Mouse (Mus musculus): Measurements from ENCODE around the gene Lclat1. TPM values are rescaled to one million over a fixed set of nuclear protein-coding genes. Genes with fewer than 3 reads are reported as not detected.

The Lclat1 gene
- polyA plus RNA-seq, 1 experiment: 9.6 TPM

- Histone ChIP-seq H3K4me1 (ENCODE audit: control insufficient read depth, insufficient read depth, low read length) (no peaks in the 10 kb centered on the region), H3K4me3 (ENCODE audit: insufficient read depth, low read length) (no peak overlapping the region), H3K27ac (ENCODE audit: insufficient read depth, low read depth, low read length) (no peak overlapping the region)
- TF ChIP-seq CTCF (IDR thresholded peaks at IDR 0.05; ENCODE audit: low read depth, low read length) (no peak), POLR2A (IDR thresholded peaks at IDR 0.05; ENCODE audit: borderline replicate concordance, low read depth, low read length) (no peak)
Measured at GRCm38 (mm10) chr17:73244596-73244995, 136.8 kb downstream of the Lclat1 start.

- Histone ChIP-seq H3K27ac (ENCODE audit: insufficient read depth, low read depth, low read length) (no peak overlapping the region), H3K4me1 (ENCODE audit: control insufficient read depth, insufficient read depth, low read length) (no peaks in the 10 kb centered on the region), H3K4me3 (ENCODE audit: insufficient read depth, low read length) (no peak overlapping the region)
- TF ChIP-seq CTCF (IDR thresholded peaks at IDR 0.05; ENCODE audit: low read depth, low read length) (no peak), POLR2A (IDR thresholded peaks at IDR 0.05; ENCODE audit: borderline replicate concordance, low read depth, low read length) (no peak)
Measured at GRCm38 (mm10) chr17:73245089-73245684, 137.4 kb downstream of the Lclat1 start.

GRCm38 (mm10) chr17:73246036-73246435 is 138.3 kb downstream of the Lclat1 start:
- Histone ChIP-seq H3K4me1 (ENCODE audit: control insufficient read depth, insufficient read depth, low read length) (no peaks in the 10 kb centered on the region), H3K27ac (ENCODE audit: insufficient read depth, low read depth, low read length) (no peak overlapping the region), H3K4me3 (ENCODE audit: insufficient read depth, low read length) (no peak overlapping the region)
- TF ChIP-seq POLR2A (IDR thresholded peaks at IDR 0.05; ENCODE audit: borderline replicate concordance, low read depth, low read length) (no peak), CTCF (IDR thresholded peaks at IDR 0.05; ENCODE audit: low read depth, low read length) (no peak)

GRCm38 (mm10) chr17:73246926-73247325 is 139.1 kb downstream of the Lclat1 start:
- TF ChIP-seq CTCF (IDR thresholded peaks at IDR 0.05; ENCODE audit: low read depth, low read length): no peak
- no peak for TF ChIP-seq POLR2A (IDR thresholded peaks at IDR 0.05; ENCODE audit: borderline replicate concordance, low read depth, low read length)
- Histone ChIP-seq H3K27ac (ENCODE audit: insufficient read depth, low read depth, low read length) (no peak overlapping the region), H3K4me1 (ENCODE audit: control insufficient read depth, insufficient read depth, low read length) (no peaks in the 10 kb centered on the region), H3K4me3 (ENCODE audit: insufficient read depth, low read length) (no peak overlapping the region)

GRCm38 (mm10) chr17:73247758-73248157 is 140.0 kb downstream of the Lclat1 start:
- TF ChIP-seq POLR2A (IDR thresholded peaks at IDR 0.05; ENCODE audit: borderline replicate concordance, low read depth, low read length) (no peak), CTCF (IDR thresholded peaks at IDR 0.05; ENCODE audit: low read depth, low read length) (no peak)
- no peak overlapping the region for H3K27ac ChIP-seq (ENCODE audit: insufficient read depth, low read depth, low read length)
- no peaks in the 10 kb centered on the region for H3K4me1 ChIP-seq (ENCODE audit: control insufficient read depth, insufficient read depth, low read length)
- no peak overlapping the region for H3K4me3 ChIP-seq (ENCODE audit: insufficient read depth, low read length)

- no peak overlapping the region for H3K4me3 ChIP-seq (ENCODE audit: insufficient read depth, low read length)
- H3K4me1 ChIP-seq (ENCODE audit: control insufficient read depth, insufficient read depth, low read length): no peaks in the 10 kb centered on the region
- no peak overlapping the region for H3K27ac ChIP-seq (ENCODE audit: insufficient read depth, low read depth, low read length)
- TF ChIP-seq CTCF (IDR thresholded peaks at IDR 0.05; ENCODE audit: low read depth, low read length): no peak
Measured at GRCm38 (mm10) chr17:73250488-73251141, 142.8 kb downstream of the Lclat1 start.

GRCm38 (mm10) chr17:73251142-73251502 is 143.3 kb downstream of the Lclat1 start:
- Histone ChIP-seq H3K27ac (ENCODE audit: insufficient read depth, low read depth, low read length) (no peak overlapping the region), H3K4me3 (ENCODE audit: insufficient read depth, low read length) (no peak overlapping the region), H3K4me1 (ENCODE audit: control insufficient read depth, insufficient read depth, low read length) (no peaks in the 10 kb centered on the region)
- no peak for TF ChIP-seq POLR2A (IDR thresholded peaks at IDR 0.05; ENCODE audit: borderline replicate concordance, low read depth, low read length)
- no peak for TF ChIP-seq CTCF (IDR thresholded peaks at IDR 0.05; ENCODE audit: low read depth, low read length)

GRCm38 (mm10) chr17:73251812-73252608 is 144.2 kb downstream of the Lclat1 start:
- TF ChIP-seq CTCF (IDR thresholded peaks at IDR 0.05; ENCODE audit: low read depth, low read length) (no peak), POLR2A (IDR thresholded peaks at IDR 0.05; ENCODE audit: borderline replicate concordance, low read depth, low read length) (no peak)
- Histone ChIP-seq H3K4me1 (ENCODE audit: control insufficient read depth, insufficient read depth, low read length) (no peaks in the 10 kb centered on the region), H3K27ac (ENCODE audit: insufficient read depth, low read depth, low read length) (no peak overlapping the region), H3K4me3 (ENCODE audit: insufficient read depth, low read length) (no peak overlapping the region)

- Histone ChIP-seq H3K4me1 (ENCODE audit: control insufficient read depth, insufficient read depth, low read length) (no peaks in the 10 kb centered on the region), H3K4me3 (ENCODE audit: insufficient read depth, low read length) (no peak overlapping the region), H3K27ac (ENCODE audit: insufficient read depth, low read depth, low read length) (no peak overlapping the region)
- TF ChIP-seq POLR2A (IDR thresholded peaks at IDR 0.05; ENCODE audit: borderline replicate concordance, low read depth, low read length) (no peak), CTCF (IDR thresholded peaks at IDR 0.05; ENCODE audit: low read depth, low read length) (no peak)
Measured at GRCm38 (mm10) chr17:73253291-73253969, 145.6 kb downstream of the Lclat1 start.

Data from bone marrow macrophage, adult 2 months (primary cell).